Mouse (Mus musculus) adipose tissue, adult 10 weeks (tissue): ENCODE data around the gene Rbpms2. TPM values are rescaled to one million over a fixed set of nuclear protein-coding genes. Genes with fewer than 3 reads are reported as not detected.

Experiments
- polyA plus RNA-seq: library from polyadenylated mRNA; stranded (reverse); fragments of 350-450 nt; fragmentation: Illumina TruSeq; extraction: RNeasy Lipid Tissue Mini Kit (QIAGEN cat#74804); gene quantifications from one replicate; pipeline ENCODE4 v1.2.3, GENCODE M21; 2014; ENCODE audit warnings: low read depth, low replicate concordance

Rbpms2 gene
- polyA plus RNA-seq = 14.7 TPM

GRCm38 (mm10) chr9:65629025-65629766, at the start of gene Rbpms2:
Rbpms2 (plus strand) TSS chr9:65629648.

GRCm38 (mm10) chr9:65579781-65580371, 49.6 kb upstream of the Rbpms2 start, which contains the start of gene Plekho2:
Plekho2 (minus strand) TSS chr9:65580040.

GRCm38 (mm10) chr9:65586406-65587269, 42.8 kb upstream of the Rbpms2 start, which contains the start of gene Pif1:
Pif1 (plus strand) TSS chr9:65587160.

GRCm38 (mm10) chr9:65667701-65668100, 38.3 kb downstream of the Rbpms2 start, which contains the start of gene Oaz2:
Oaz2 (plus strand) TSS chr9:65668001.

Other genes with a start within 250 kb of the Rbpms2 start
- gene Kbtbd13, start 238.0 kb upstream of the Rbpms2 start, polyA plus RNA-seq = 0.61 TPM
- gene Rasl12, start 231.1 kb upstream of the Rbpms2 start, polyA plus RNA-seq = 20.7 TPM
- not detected for gene Slc51b, start 206.7 kb upstream of the Rbpms2 start, polyA plus RNA-seq
- gene Mtfmt, start 193.9 kb upstream of the Rbpms2 start, polyA plus RNA-seq = 14.9 TPM
- gene Spg21, start 168.7 kb upstream of the Rbpms2 start, polyA plus RNA-seq = 75.8 TPM
- gene Ankdd1a, start 109.5 kb upstream of the Rbpms2 start, polyA plus RNA-seq = not detected
- 20.2 TPM for gene Plekho2, start 49.6 kb upstream of the Rbpms2 start, polyA plus RNA-seq
- 0.20 TPM for gene Pif1, start 42.5 kb upstream of the Rbpms2 start, polyA plus RNA-seq
- 107 TPM for gene Oaz2, start 38.4 kb downstream of the Rbpms2 start, polyA plus RNA-seq
- 12.7 TPM for gene Zfp609, start 197.9 kb downstream of the Rbpms2 start, polyA plus RNA-seq